Mouse (Mus musculus): ENCODE results near the gene Pdzd2.

DNA sequence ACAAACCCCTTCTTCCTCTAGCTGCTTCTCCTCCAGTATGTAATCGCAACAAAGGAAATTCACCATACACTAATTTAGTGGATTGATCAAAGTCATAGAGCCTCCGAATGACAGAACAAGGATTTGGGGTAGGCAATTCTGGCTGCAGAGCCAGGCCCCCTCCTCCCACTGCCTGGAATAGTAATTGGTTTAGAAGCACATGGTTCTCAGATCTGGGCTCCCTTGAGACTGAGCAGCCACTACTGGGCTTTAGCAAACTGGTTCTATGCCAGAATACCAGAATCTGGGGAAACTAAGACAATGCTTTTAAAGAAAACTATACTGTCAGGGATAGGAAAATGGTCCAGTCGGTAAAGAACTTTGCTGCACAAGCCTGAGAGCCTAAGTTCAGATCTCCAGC lies 90.0 kb downstream of the Pdzd2 start:
- TF ChIP-seq CTCF (IDR thresholded peaks at IDR 0.05; ENCODE audit: insufficient read depth, low read length), result no peak
- no peak for TF ChIP-seq POLR2A (IDR thresholded peaks at IDR 0.05; ENCODE audit: borderline replicate concordance, extremely low read depth, low read depth, low read length)

Measured in lung, adult 2 months (tissue).